Mouse (Mus musculus): ENCODE results near the gene Gfod1. TPM values are rescaled to one million over a fixed set of nuclear protein-coding genes. Genes with fewer than 3 reads are reported as not detected.

The Gfod1 gene
- total and polyA plus RNA-seq, 3 experiments: 0.30 to 0.70 (median 0.36) TPM

- dilution Hi-C loops (cut with MboI; ENCODE audit: extremely low pct_ligation_motif_present, extremely low pct_unique_long_range_greater_than_20kb, low sequenced_read_pairs): no loop called here
Observed at GRCm38 (mm10) chr13:43289076-43289475, 14.9 kb downstream of the Gfod1 start.

GRCm38 (mm10) chr13:43288444-43288843 is 15.5 kb downstream of the Gfod1 start:
- no peak overlapping the region for H3K9ac ChIP-seq (ENCODE audit: insufficient read depth, low read depth)
- no peak overlapping the region for H3K4me2 ChIP-seq (ENCODE audit: insufficient read depth, low read depth, poor library complexity, severe bottlenecking)
- no peaks in the 10 kb centered on the region for H3K27me3 ChIP-seq (replicated peaks)
- no peak overlapping the region for H3K27ac ChIP-seq (ENCODE audit: insufficient read depth, low read depth)
- peaks cover 6% of the 10 kb centered on the region for H3K9me3 ChIP-seq (replicated peaks; ENCODE audit: low read length)
- no peak for DNase-seq (ENCODE audit: extremely low read depth)
- no peaks in the 10 kb centered on the region for H3K79me2 ChIP-seq (replicated peaks; ENCODE audit: control insufficient read depth, extremely low read depth, insufficient read depth, poor library complexity, severe bottlenecking)
- in situ Hi-C loops (cut with MboI; ENCODE audit: low pct_ligation_motif_present, low pct_unique_long_range_greater_than_20kb, low sequenced_read_pairs): no loop called here
- TF ChIP-seq CHD1 (IDR thresholded peaks at IDR 0.05; ENCODE audit: low read depth, low read length) (no peak), IRF4 (IDR thresholded peaks at IDR 0.05; ENCODE audit: low read depth, low read length) (no peak), KAT2A (IDR thresholded peaks at IDR 0.05; ENCODE audit: insufficient replicate concordance, low read length) (no peak), JUND (conservative IDR thresholded peaks at IDR 0.05; ENCODE audit: low read depth, low read length) (no peak), SIN3A (IDR thresholded peaks at IDR 0.05; ENCODE audit: low read length) (no peak)
- dilution Hi-C loops (cut with MboI; ENCODE audit: extremely low pct_ligation_motif_present, extremely low pct_unique_long_range_greater_than_20kb, low sequenced_read_pairs): no loop called here
- H3K36me3 ChIP-seq (replicated peaks in 1 of 2; ENCODE audit: control insufficient read depth in 1 of 2, insufficient read depth in 1 of 2, low read length in 1 of 2): no peaks in the 10 kb centered on the region
- no peak overlapping the region for H3K4me3 ChIP-seq (replicated peaks in 1 of 3; ENCODE audit: low read depth in 2 of 3, low read length in 2 of 3, poor library complexity in 1 of 3)
- peaks cover 0 to 13% of the 10 kb centered on the region in 2 experiments; a peak in 2 of 4 replicates for H3K4me1 ChIP-seq (ENCODE audit: control insufficient read depth in 1 of 2, insufficient read depth in 2 of 2)

More at GRCm38 (mm10) chr13:43289076-43289475, 14.9 kb downstream of the Gfod1 start:
- Histone ChIP-seq H3K27ac (ENCODE audit: insufficient read depth, low read depth) (no peak overlapping the region), H3K36me3 (replicated peaks in 1 of 2; ENCODE audit: control insufficient read depth in 1 of 2, insufficient read depth in 1 of 2, low read length in 1 of 2) (no peaks in the 10 kb centered on the region), H3K4me1 (ENCODE audit: control insufficient read depth in 1 of 2, insufficient read depth in 2 of 2) (peaks cover 0 to 13% of the 10 kb centered on the region in 2 experiments; a peak in 2 of 4 replicates), H3K9me3 (replicated peaks; ENCODE audit: low read length) (peaks cover 6% of the 10 kb centered on the region), H3K9ac (ENCODE audit: insufficient read depth, low read depth) (no peak overlapping the region), H3K4me2 (ENCODE audit: insufficient read depth, low read depth, poor library complexity, severe bottlenecking) (no peak overlapping the region), H3K79me2 (replicated peaks; ENCODE audit: control insufficient read depth, extremely low read depth, insufficient read depth, poor library complexity, severe bottlenecking) (no peaks in the 10 kb centered on the region), H3K4me3 (replicated peaks in 1 of 3; ENCODE audit: low read depth in 2 of 3, low read length in 2 of 3, poor library complexity in 1 of 3) (no peak overlapping the region), H3K27me3 (replicated peaks) (no peaks in the 10 kb centered on the region)
- TF ChIP-seq HCFC1 (IDR thresholded peaks at IDR 0.05; ENCODE audit: low read depth, low read length): no peak
- no peak for TF ChIP-seq TBP (conservative IDR thresholded peaks at IDR 0.05; ENCODE audit: low read depth, low read length)
- no peak for TF ChIP-seq MAZ (IDR thresholded peaks at IDR 0.05; ENCODE audit: low read depth, low read length)
- no peak for TF ChIP-seq TCF12 (IDR thresholded peaks at IDR 0.05; ENCODE audit: low read depth, low read length)
- TF ChIP-seq SMC3 (IDR thresholded peaks at IDR 0.05; ENCODE audit: low read depth, low read length): no peak
- TF ChIP-seq RCOR1 (conservative IDR thresholded peaks at IDR 0.05; ENCODE audit: low read depth, low read length): no peak
- no peak for TF ChIP-seq ZMIZ1 (IDR thresholded peaks at IDR 0.05; ENCODE audit: low read depth, low read length)
- no peak for TF ChIP-seq MXI1 (IDR thresholded peaks at IDR 0.05; ENCODE audit: low read depth, low read length)
- no peak for TF ChIP-seq NRF1 (IDR thresholded peaks at IDR 0.05; ENCODE audit: low read depth, low read length)
- TF ChIP-seq ZC3H11A (IDR thresholded peaks at IDR 0.05; ENCODE audit: low read depth, low read length): no peak
- no peak for TF ChIP-seq USF2 (conservative IDR thresholded peaks at IDR 0.05; ENCODE audit: low read depth, low read length)
- no peak for TF ChIP-seq KAT2A (IDR thresholded peaks at IDR 0.05; ENCODE audit: insufficient replicate concordance, low read length)
- no peak for TF ChIP-seq EP300 (IDR thresholded peaks at IDR 0.05; ENCODE audit: low read length)
- no peak for TF ChIP-seq MAFK (IDR thresholded peaks at IDR 0.05; ENCODE audit: insufficient replicate concordance, low read length)
- TF ChIP-seq JUND (conservative IDR thresholded peaks at IDR 0.05; ENCODE audit: low read depth, low read length): no peak
- TF ChIP-seq BHLHE40 (IDR thresholded peaks at IDR 0.05; ENCODE audit: low read depth, low read length): no peak
- no peak for TF ChIP-seq MEF2A (IDR thresholded peaks at IDR 0.05; ENCODE audit: borderline replicate concordance, low read depth, low read length)
- TF ChIP-seq E2F4 (IDR thresholded peaks at IDR 0.05; ENCODE audit: insufficient replicate concordance, low read depth, low read length): no peak
- no peak for TF ChIP-seq CHD1 (IDR thresholded peaks at IDR 0.05; ENCODE audit: low read depth, low read length)
- in situ Hi-C loops (cut with MboI; ENCODE audit: low pct_ligation_motif_present, low pct_unique_long_range_greater_than_20kb, low sequenced_read_pairs): no loop called here
- no peak for DNase-seq (ENCODE audit: extremely low read depth)
